ENCODE assay signal across 9 mouse cellular contexts in the genomic region with DNA sequence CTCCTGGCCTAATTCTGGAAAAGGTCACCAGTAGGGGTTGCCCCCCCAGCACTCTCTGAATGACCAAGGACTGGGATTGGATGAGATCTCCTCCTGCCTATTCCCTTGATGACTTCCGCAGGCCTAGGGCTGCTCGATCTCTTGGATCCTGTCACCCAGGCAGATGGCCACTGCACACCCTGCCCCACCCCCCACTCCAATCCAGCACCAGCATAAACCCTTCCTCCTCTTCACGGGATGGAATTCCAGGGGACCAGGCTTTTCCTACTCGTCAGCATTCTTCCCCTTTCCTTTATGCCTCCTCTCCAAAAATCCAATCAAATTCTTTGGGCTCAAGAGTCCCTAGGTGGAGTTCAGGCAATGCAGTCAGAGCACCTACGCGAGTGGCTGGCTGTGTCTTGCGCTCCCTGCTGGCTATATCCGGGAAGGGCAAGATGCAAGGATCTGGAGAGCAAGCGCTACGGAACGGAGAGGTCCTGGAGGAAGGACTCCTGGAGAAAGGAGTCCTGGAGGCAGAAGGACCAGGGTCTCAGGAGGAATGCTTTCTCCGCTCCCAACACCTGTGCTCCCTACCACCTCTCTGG. TPM values are rescaled to one million over a fixed set of nuclear protein-coding genes. Genes with fewer than 3 reads are reported as not detected.
DNase-seq lines count a peak whose midpoint lies in the region; ATAC-seq and TF ChIP-seq lines count a peak whose summit lies in the region.
"Had no signal": no experiment of that assay in that cellular context is flagged by ENCODE, and none has a peak within 500 bp of the region (broad histone marks: within the 10 kb centered on the region; RNA-seq: fewer than 3 reads in every experiment).

No protein-coding gene starts in this region.

- no peak overlapping the region for H3K27ac ChIP-seq in heart, postnatal 0 days (ENCODE audit: low read depth)
- H3K27ac ChIP-seq in lung, postnatal 0 days (ENCODE audit: low read length), result no peak overlapping the region

- ATAC-seq in heart, postnatal 0 days (ENCODE audit: insufficient read depth, low read depth), result peak; percentile 64
- ATAC-seq in lung, postnatal 0 days, result peak; percentile 63

- no peak overlapping the region for H3K4me3 ChIP-seq in heart, postnatal 0 days (ENCODE audit: low read depth, low read length)
- H3K4me3 ChIP-seq in lung, postnatal 0 days (ENCODE audit: low read depth, low read length), result no peak overlapping the region

- H3K36me3 ChIP-seq in heart, postnatal 0 days (replicated peaks; ENCODE audit: control insufficient read depth, insufficient read depth, low read length), result no peaks in the 10 kb centered on the region
- H3K36me3 ChIP-seq in lung, postnatal 0 days (ENCODE audit: insufficient read depth, low read length), result no peaks in the 10 kb centered on the region

- H3K4me2 ChIP-seq in heart, postnatal 0 days (ENCODE audit: low read depth, low read length), result no peak overlapping the region
- no peak overlapping the region for H3K4me2 ChIP-seq in lung, postnatal 0 days (replicated peaks; ENCODE audit: low read depth, low read length)

- no peak overlapping the region for H3K9ac ChIP-seq in heart, postnatal 0 days (replicated peaks; ENCODE audit: low read depth, low read length)
- no peak overlapping the region for H3K9ac ChIP-seq in lung, postnatal 0 days (replicated peaks; ENCODE audit: low read depth)

- peak; percentile 84 for TF ChIP-seq CTCF in heart, postnatal 0 days (IDR thresholded peaks at IDR 0.05; ENCODE audit: low read depth)
- TF ChIP-seq CTCF in lung, postnatal 0 days (IDR thresholded peaks at IDR 0.05), result peak; percentile 91

- peak; percentile 35 to 55 for DNase-seq in CD8-positive naive resting alpha-beta T cell, adult 2 months (ENCODE audit: low read depth in 2 of 2, low spot score in 2 of 2)
- DNase-seq in adrenal gland, postnatal 14 days, result peak; percentile 83
- DNase-seq in embryo, embryonic 9.5 days (ENCODE audit: extremely low spot score), result peak; percentile 64
- peak; percentile 51 for DNase-seq in heart, postnatal 0 days (ENCODE audit: low spot score)
- DNase-seq in kidney, postnatal 4 days, result peak; percentile 87 to 89
- peak; percentile 75 for DNase-seq in lung, postnatal 0 days (ENCODE audit: low spot score)
- DNase-seq in retina, postnatal 1 day, result peak; percentile 75
- peak; percentile 61 for DNase-seq in urinary bladder, postnatal 25 days (ENCODE audit: low spot score)

- no peaks in the 10 kb centered on the region for H3K9me3 ChIP-seq in heart, postnatal 0 days (replicated peaks; ENCODE audit: control insufficient read depth, low read length)
- no peaks in the 10 kb centered on the region for H3K9me3 ChIP-seq in lung, postnatal 0 days (ENCODE audit: low read length)

- no peak for TF ChIP-seq EP300 in heart, postnatal 0 days (IDR thresholded peaks at IDR 0.05; ENCODE audit: low read depth)
- TF ChIP-seq EP300 in lung, postnatal 0 days (IDR thresholded peaks at IDR 0.05), result no peak

- 17% methylated on average over 12 of the region's 12 CpGs for WGBS in heart, postnatal 0 days
- WGBS in lung, postnatal 0 days, result 9% methylated on average over 12 of the region's 12 CpGs

- no peaks in the 10 kb centered on the region for H3K4me1 ChIP-seq in heart, postnatal 0 days (ENCODE audit: control insufficient read depth, insufficient read depth)
- no peaks in the 10 kb centered on the region for H3K4me1 ChIP-seq in lung, postnatal 0 days (ENCODE audit: insufficient read depth, low read depth, low read length)

- peaks cover 21% of the 10 kb centered on the region; the same call in 1 of the 2 replicates for H3K27me3 ChIP-seq in heart, postnatal 0 days (ENCODE audit: control insufficient read depth, insufficient read depth, low read length)
- H3K27me3 ChIP-seq in lung, postnatal 0 days (replicated peaks; ENCODE audit: insufficient read depth, low read length), result 0 out of 2 replicates have a peak, but pooled peaks cover 4% of the 10 kb centered on the region

RNA-seq across cellular contexts. Expression of a gene that starts 7.1 kb away (rescaled TPM):
- total RNA-seq in adrenal gland, postnatal 14 days (2021), result 50.1 and 54.0 TPM in 2 replicates
- total RNA-seq in heart, postnatal 0 days (2014; rRNA removed; ENCODE audit: low replicate concordance), result 3.5 and 5.7 TPM in 2 replicates
- polyA plus RNA-seq in heart, postnatal 0 days (2015; fragmentation: Nextera tagmentation; extraction: Ambion mirVana), result 2.0 TPM in 2 replicates
- 6.4 and 6.5 TPM in 2 replicates for polyA plus RNA-seq in lung, postnatal 0 days (2015; fragmentation: Nextera tagmentation; extraction: Ambion mirVana)

RNA-seq across cellular contexts. Expression of a gene that starts 28.9 kb away (rescaled TPM):
- total RNA-seq in adrenal gland, postnatal 14 days (2021), result not detected in 2 replicates
- not detected in 2 replicates for total RNA-seq in heart, postnatal 0 days (2014; rRNA removed; ENCODE audit: low replicate concordance)
- not detected in 2 replicates for polyA plus RNA-seq in heart, postnatal 0 days (2015; fragmentation: Nextera tagmentation; extraction: Ambion mirVana)
- not detected in 2 replicates for polyA plus RNA-seq in lung, postnatal 0 days (2015; fragmentation: Nextera tagmentation; extraction: Ambion mirVana)
- total RNA-seq: gastrocnemius, adult 8-10 months had no signal

RNA-seq across cellular contexts. Expression of a gene that starts 34.5 kb away (rescaled TPM):
- 101 and 102 TPM in 2 replicates for total RNA-seq in adrenal gland, postnatal 14 days (2021)
- 319 and 341 TPM in 2 replicates for total RNA-seq in heart, postnatal 0 days (2014; rRNA removed; ENCODE audit: low replicate concordance)
- 135 and 142 TPM in 2 replicates for polyA plus RNA-seq in heart, postnatal 0 days (2015; fragmentation: Nextera tagmentation; extraction: Ambion mirVana)
- polyA plus RNA-seq in lung, postnatal 0 days (2015; fragmentation: Nextera tagmentation; extraction: Ambion mirVana), result 231 and 251 TPM in 2 replicates

RNA-seq across cellular contexts. Expression of a gene that starts 43.4 kb away (rescaled TPM):
- 987 and 1,021 TPM in 2 replicates for total RNA-seq in adrenal gland, postnatal 14 days (2021)
- 64.1 and 105 TPM in 2 replicates for total RNA-seq in heart, postnatal 0 days (2014; rRNA removed; ENCODE audit: low replicate concordance)
- 1,927 and 2,123 TPM in 2 replicates for polyA plus RNA-seq in heart, postnatal 0 days (2015; fragmentation: Nextera tagmentation; extraction: Ambion mirVana)
- polyA plus RNA-seq in lung, postnatal 0 days (2015; fragmentation: Nextera tagmentation; extraction: Ambion mirVana), result 2,114 and 2,164 TPM in 2 replicates

RNA-seq across cellular contexts. Expression of a gene that starts 51.6 kb away (rescaled TPM):
- total RNA-seq in adrenal gland, postnatal 14 days (2021), result 25.8 and 26.7 TPM in 2 replicates
- total RNA-seq in heart, postnatal 0 days (2014; rRNA removed; ENCODE audit: low replicate concordance), result 58.0 and 66.1 TPM in 2 replicates
- polyA plus RNA-seq in heart, postnatal 0 days (2015; fragmentation: Nextera tagmentation; extraction: Ambion mirVana), result 39.3 and 42.9 TPM in 2 replicates
- polyA plus RNA-seq in lung, postnatal 0 days (2015; fragmentation: Nextera tagmentation; extraction: Ambion mirVana), result 44.9 and 47.1 TPM in 2 replicates
